Mouse (Mus musculus) embryonic facial prominence, embryonic 10.5 days (tissue): ENCODE results near the gene Srgap1. TPM values are rescaled to one million over a fixed set of nuclear protein-coding genes. Genes with fewer than 3 reads are reported as not detected.

Source experiments
- DNase-seq: peaks from one replicate; pipeline ENCODE4 v3.0.0-alpha.2; 2017; ENCODE audit warnings: low spot score
- H3K27ac ChIP-seq: fragments of 300-500 bp; sonication (generic); replicated peaks from 2 replicates; pipeline ENCODE4 v1.5.1; 2016; ENCODE audit warnings: mild to moderate bottlenecking
- H3K27me3 ChIP-seq: fragments of 300-500 bp; sonication (generic); replicated peaks from 2 replicates; pipeline ENCODE4 v1.6.1; 2016; ENCODE audit warnings: low read depth, mild to moderate bottlenecking; ENCODE audit not compliant: poor library complexity, severe bottlenecking
- H3K36me3 ChIP-seq: fragments of 300-500 bp; sonication (generic); replicated peaks from 2 replicates; pipeline ENCODE4 v1.6.1; 2016; ENCODE audit warnings: mild to moderate bottlenecking, moderate library complexity
- H3K4me1 ChIP-seq: fragments of 300-500 bp; sonication (generic); 2 replicates; pipeline ENCODE4 v1.6.1; 2016
- H3K4me3 ChIP-seq: fragments of 300-500 bp; sonication (generic); 2 replicates; pipeline ENCODE4 v1.5.1; 2016; ENCODE audit warnings: mild to moderate bottlenecking, moderate library complexity
- H3K9me3 ChIP-seq: fragments of 300-500 bp; sonication (generic); 2 replicates; pipeline ENCODE4 v1.6.1; 2016; ENCODE audit warnings: mild to moderate bottlenecking
- WGBS: fragments of 180-500 bp; shearing (Covaris S2); methylation state at CpG from one replicate; pipeline ENCODE4 v1.1.7; 2016; 5-methylcytosine and 5-hydroxymethylcytosine counted together
- polyA plus RNA-seq: library from polyadenylated mRNA; unstranded; fragments of >200 nt; fragmentation: Nextera tagmentation; extraction: Ambion mirVana; gene quantifications from 2 replicates; pipeline ENCODE4 v1.2.1, GENCODE M21; 2016

Srgap1 gene
- polyA plus RNA-seq, 1 experiment from 2014 or later = 9.4 TPM

- Histone ChIP-seq H3K4me3 (no peak overlapping the region), H3K36me3 (peaks cover 9% of the 10 kb centered on the region), H3K27me3 (no peaks in the 10 kb centered on the region), H3K27ac (no peak overlapping the region), H3K9me3 (no peaks in the 10 kb centered on the region), H3K4me1 (peaks cover 6% of the 10 kb centered on the region; the same call in 1 of the 2 replicates)
- WGBS = 80% methylated on average over 6 of the region's 6 CpGs
- DNase-seq = no peak
Measured at GRCm38 (mm10) chr10:121899706-121900105, 147.4 kb downstream of the Srgap1 start.

- peaks cover 9% of the 10 kb centered on the region for H3K36me3 ChIP-seq
- no peak for DNase-seq
- H3K4me1 ChIP-seq = peaks cover 11% of the 10 kb centered on the region
- WGBS = 90% methylated on average over 2 of the region's 2 CpGs
- H3K27me3 ChIP-seq = no peaks in the 10 kb centered on the region
- H3K9me3 ChIP-seq = no peaks in the 10 kb centered on the region
- no peak overlapping the region for H3K4me3 ChIP-seq
- no peak overlapping the region for H3K27ac ChIP-seq
Measured at GRCm38 (mm10) chr10:121897835-121898370, 149.2 kb downstream of the Srgap1 start.

- peak overlapping the region; percentile 20; the same call in 1 of the 2 replicates for H3K27ac ChIP-seq
- 83% methylated on average over 13 of the region's 13 CpGs for WGBS
- H3K4me1 ChIP-seq = peaks cover 19% of the 10 kb centered on the region
- DNase-seq = no peak
- H3K27me3 ChIP-seq = no peaks in the 10 kb centered on the region
- H3K4me3 ChIP-seq = no peak overlapping the region
- H3K9me3 ChIP-seq = no peaks in the 10 kb centered on the region
- peaks cover 3% of the 10 kb centered on the region; the same call in 1 of the 2 replicates for H3K36me3 ChIP-seq
Measured at GRCm38 (mm10) chr10:121891390-121892067, 155.6 kb downstream of the Srgap1 start.

GRCm38 (mm10) chr10:121890061-121890460 lies 157.1 kb downstream of the Srgap1 start:
- Histone ChIP-seq H3K4me1 (peaks cover 34% of the 10 kb centered on the region), H3K27ac (no peak overlapping the region), H3K4me3 (no peak overlapping the region), H3K27me3 (no peaks in the 10 kb centered on the region), H3K36me3 (no peaks in the 10 kb centered on the region; the same call in 1 of the 2 replicates), H3K9me3 (no peaks in the 10 kb centered on the region)
- no peak for DNase-seq
- 78% methylated on average over 6 of the region's 6 CpGs for WGBS

- Histone ChIP-seq H3K27ac (peak overlapping the region; percentile 51; the same call in 1 of the 2 replicates), H3K9me3 (no peaks in the 10 kb centered on the region), H3K27me3 (no peaks in the 10 kb centered on the region), H3K4me3 (no peak overlapping the region), H3K36me3 (no peaks in the 10 kb centered on the region), H3K4me1 (peaks cover 40% of the 10 kb centered on the region)
- WGBS = 27% methylated on average over 6 of the region's 6 CpGs
- DNase-seq = no peak
Measured at GRCm38 (mm10) chr10:121886805-121887204, 160.3 kb downstream of the Srgap1 start.

- Histone ChIP-seq H3K36me3 (no peaks in the 10 kb centered on the region), H3K27ac (peak overlapping the region; percentile 67), H3K9me3 (no peaks in the 10 kb centered on the region), H3K4me1 (peaks cover 35% of the 10 kb centered on the region), H3K27me3 (no peaks in the 10 kb centered on the region), H3K4me3 (no peak overlapping the region)
- 13% methylated on average over 9 of the region's 9 CpGs for WGBS
- peak; percentile 47 for DNase-seq
Measured at GRCm38 (mm10) chr10:121885512-121886218, 161.4 kb downstream of the Srgap1 start.

GRCm38 (mm10) chr10:121882461-121882860 lies 164.7 kb downstream of the Srgap1 start:
- Histone ChIP-seq H3K4me3 (no peak overlapping the region), H3K4me1 (peaks cover 57% of the 10 kb centered on the region), H3K27ac (no peak overlapping the region; the same call in 1 of the 2 replicates), H3K36me3 (no peaks in the 10 kb centered on the region), H3K9me3 (no peaks in the 10 kb centered on the region), H3K27me3 (no peaks in the 10 kb centered on the region)
- DNase-seq = no peak
- WGBS = 34% methylated on average over 6 of the region's 6 CpGs

GRCm38 (mm10) chr10:121878855-121879254 lies 168.3 kb downstream of the Srgap1 start:
- 49% methylated on average over 7 of the region's 7 CpGs for WGBS
- Histone ChIP-seq H3K4me3 (no peak overlapping the region), H3K4me1 (peaks cover 35% of the 10 kb centered on the region), H3K27ac (no peak overlapping the region), H3K36me3 (no peaks in the 10 kb centered on the region), H3K9me3 (no peaks in the 10 kb centered on the region), H3K27me3 (no peaks in the 10 kb centered on the region)
- no peak for DNase-seq

- Histone ChIP-seq H3K9me3 (no peaks in the 10 kb centered on the region), H3K4me3 (no peak overlapping the region), H3K27me3 (no peaks in the 10 kb centered on the region), H3K36me3 (no peaks in the 10 kb centered on the region), H3K4me1 (peaks cover 42% of the 10 kb centered on the region), H3K27ac (no peak overlapping the region)
- WGBS = 86% methylated on average over 9 of the region's 9 CpGs
- DNase-seq = no peak
Measured at GRCm38 (mm10) chr10:121877906-121878305, 169.2 kb downstream of the Srgap1 start.

- WGBS = 42% methylated on average over 4 of the region's 4 CpGs
- Histone ChIP-seq H3K27me3 (no peaks in the 10 kb centered on the region), H3K9me3 (0 out of 2 replicates have a peak, but pooled peaks cover 2% of the 10 kb centered on the region), H3K27ac (peak overlapping the region; percentile 48), H3K36me3 (peaks cover 18% of the 10 kb centered on the region), H3K4me1 (peaks cover 21% of the 10 kb centered on the region), H3K4me3 (no peak overlapping the region)
- DNase-seq = peak; percentile 53
Measured at GRCm38 (mm10) chr10:121873063-121873489, 174.0 kb downstream of the Srgap1 start.

GRCm38 (mm10) chr10:121869941-121870340 lies 177.2 kb downstream of the Srgap1 start:
- Histone ChIP-seq H3K4me1 (peaks cover 26% of the 10 kb centered on the region), H3K4me3 (no peak overlapping the region), H3K27ac (no peak overlapping the region), H3K9me3 (0 out of 2 replicates have a peak, but pooled peaks cover 2% of the 10 kb centered on the region), H3K36me3 (peaks cover 24% of the 10 kb centered on the region), H3K27me3 (no peaks in the 10 kb centered on the region)
- WGBS = 77% methylated on average over 8 of the region's 8 CpGs
- no peak for DNase-seq

GRCm38 (mm10) chr10:121868255-121868654 lies 178.9 kb downstream of the Srgap1 start:
- Histone ChIP-seq H3K4me1 (peaks cover 17% of the 10 kb centered on the region), H3K27me3 (no peaks in the 10 kb centered on the region), H3K36me3 (peaks cover 24% of the 10 kb centered on the region), H3K4me3 (no peak overlapping the region), H3K27ac (no peak overlapping the region), H3K9me3 (0 out of 2 replicates have a peak, but pooled peaks cover 2% of the 10 kb centered on the region)
- WGBS = 96% methylated on average over 3 of the region's 3 CpGs
- no peak for DNase-seq
